Mouse (Mus musculus) liver (tissue): ENCODE results near the gene Stk40.
"Not testable (repeated sequence)": the region's sequence is repeated elsewhere in the genome, so short reads cannot be mapped to it uniquely, and the experiment has no call there.

Experiments
- DNase-seq: peaks from one replicate; pipeline ENCODE4 v3.0.0-alpha.2; 2020; ENCODE audit warnings: mixed read lengths

Gene Stk40

DNA sequence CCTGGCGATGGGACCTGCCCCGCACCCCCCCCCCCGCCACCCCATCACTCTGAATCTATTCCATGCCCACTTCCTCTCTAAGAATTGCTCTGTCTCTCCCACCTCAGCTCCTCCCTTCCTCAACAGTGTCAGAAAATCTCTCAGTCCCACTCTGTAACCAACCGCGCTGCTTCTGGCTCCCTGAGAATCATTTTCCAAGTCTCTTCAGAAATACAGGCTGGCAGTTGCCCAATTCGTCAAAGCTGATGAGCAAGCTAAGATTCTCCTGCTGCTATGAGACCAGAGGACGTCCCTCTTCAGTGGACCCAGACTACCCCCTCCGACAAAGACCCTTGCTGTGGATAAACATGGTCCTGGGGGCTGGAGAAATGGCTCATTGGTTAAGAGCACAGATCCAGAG, 55.7 kb downstream of the Stk40 start:
- DNase-seq, result no peak

- no peak for DNase-seq
These were observed 57.2 kb downstream of the Stk40 start for GRCm38 (mm10) chr4:126160981-126161380.

GRCm38 (mm10) chr4:126161456-126161855, 57.7 kb downstream of the Stk40 start:
- DNase-seq, result no peak

DNA sequence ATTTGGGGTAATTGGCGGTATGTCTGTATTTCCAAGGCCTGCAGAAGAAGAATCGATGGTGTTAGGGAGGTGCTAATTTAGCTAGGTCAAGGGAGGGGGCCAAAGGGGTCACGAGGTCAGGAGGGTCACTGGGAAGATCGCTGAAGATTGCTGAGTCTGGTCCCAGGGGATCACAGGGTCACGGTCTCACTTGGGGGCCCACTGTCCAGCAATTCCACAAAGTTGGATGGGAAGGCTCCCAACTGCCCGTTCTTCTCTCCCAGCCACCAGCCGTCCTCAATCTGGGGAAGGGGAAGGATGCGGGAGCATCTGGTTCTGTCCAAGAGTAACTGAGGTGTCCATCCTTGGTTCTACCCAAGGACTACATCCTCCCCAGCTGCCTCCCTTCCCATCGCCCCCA, 58.2 kb downstream of the Stk40 start:
- DNase-seq, result no peak

DNA sequence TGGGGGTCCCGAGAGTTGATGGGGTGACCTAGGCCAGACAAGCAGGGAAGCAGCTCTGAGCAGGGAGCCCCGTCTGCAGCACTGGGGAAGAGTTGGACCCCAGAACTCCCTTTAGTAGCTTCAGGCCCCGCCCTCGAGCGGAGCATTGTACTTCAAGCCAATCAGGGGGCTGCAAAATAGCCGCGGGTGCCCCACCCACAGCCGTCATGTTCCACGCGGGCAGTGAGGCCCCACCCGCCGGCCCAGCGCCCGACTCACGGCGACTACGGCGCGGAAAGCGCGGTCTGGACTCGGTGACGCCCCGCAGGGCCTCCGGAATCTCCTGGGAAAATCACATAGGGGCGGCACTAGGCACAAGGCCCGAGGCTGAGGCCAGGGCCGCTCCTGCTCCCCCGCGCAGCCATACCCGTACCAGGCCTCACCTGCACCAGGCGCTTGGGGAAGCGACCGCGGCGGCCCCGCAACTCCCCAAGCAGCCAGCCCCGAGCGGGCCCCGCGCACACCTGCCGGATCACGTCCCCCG, 58.8 kb downstream of the Stk40 start:
- peak; percentile 85 for DNase-seq

GRCm38 (mm10) chr4:126163067-126163659, 59.4 kb downstream of the Stk40 start, which contains the start of gene Sh3d21:
Gene Sh3d21, minus strand, starts transcription at chr4:126163491.
- DNase-seq, result peak; percentile 32

- DNase-seq, result no peak
These were observed 59.9 kb downstream of the Stk40 start for GRCm38 (mm10) chr4:126163685-126164084.

DNA sequence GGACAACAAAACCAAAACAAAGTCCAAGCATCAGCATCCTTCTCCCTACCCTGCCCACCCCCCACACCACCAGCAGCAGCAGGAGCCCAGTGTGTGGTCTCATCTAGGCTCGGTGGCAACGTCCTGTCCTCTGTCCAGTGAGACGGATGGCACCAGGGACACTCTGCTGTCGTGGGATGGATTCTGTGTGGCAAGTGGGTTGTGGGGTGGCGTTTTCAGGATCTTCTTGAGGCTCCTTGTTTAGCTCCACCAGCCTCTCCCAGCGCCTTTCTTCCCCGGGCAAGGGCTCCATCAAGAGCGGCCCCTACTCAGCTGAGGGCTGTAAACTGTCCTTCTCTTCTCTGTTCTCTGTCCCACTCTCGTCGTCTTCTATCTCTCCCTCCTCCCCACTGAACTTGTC, 61.3 kb downstream of the Stk40 start:
- not testable (repeated sequence) for DNase-seq

DNA sequence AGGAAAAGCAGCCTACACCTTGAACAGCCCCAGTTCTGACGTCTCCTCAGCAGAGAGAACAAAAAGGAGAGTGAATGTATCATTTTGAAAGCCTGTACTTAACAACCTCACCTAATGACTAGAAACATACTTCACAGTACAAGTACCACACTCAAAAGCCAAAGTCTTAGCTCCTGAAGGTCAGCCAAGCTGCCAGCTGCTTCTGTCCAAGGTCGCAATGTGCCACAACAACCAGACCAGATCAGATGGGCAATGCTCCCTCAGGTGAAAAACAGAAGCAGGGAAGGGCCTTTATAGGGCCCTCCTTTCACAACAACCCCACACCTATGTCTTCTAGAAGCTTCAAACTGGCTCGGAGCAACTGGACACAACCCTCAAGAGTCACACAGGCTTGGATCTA, 62.3 kb downstream of the Stk40 start:
- DNase-seq, result no peak

DNA sequence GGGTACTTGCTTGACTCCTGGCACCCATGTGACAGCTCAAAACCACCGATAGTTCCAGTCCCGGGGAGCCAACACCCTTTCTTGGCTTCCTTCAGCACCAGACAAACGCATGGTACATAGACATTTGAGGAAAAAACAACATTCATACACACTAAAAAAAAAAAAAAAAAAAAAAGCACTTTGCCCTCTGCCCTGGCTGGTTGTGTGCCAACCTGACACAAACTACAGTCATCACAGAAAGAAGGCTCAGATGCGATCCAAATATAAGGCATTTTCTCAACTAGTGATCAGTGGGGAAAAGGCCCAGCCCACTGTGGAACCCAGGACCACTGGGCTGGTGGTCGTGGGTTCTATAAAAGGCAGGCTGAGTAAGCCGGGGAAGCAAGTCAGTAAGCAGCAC, 65.1 kb downstream of the Stk40 start:
- DNase-seq, result no peak

- not testable (repeated sequence) for DNase-seq
These were observed 67.0 kb downstream of the Stk40 start for GRCm38 (mm10) chr4:126170737-126171136.

- DNase-seq, result no peak
These were observed 70.0 kb downstream of the Stk40 start for GRCm38 (mm10) chr4:126173800-126174199.

DNA sequence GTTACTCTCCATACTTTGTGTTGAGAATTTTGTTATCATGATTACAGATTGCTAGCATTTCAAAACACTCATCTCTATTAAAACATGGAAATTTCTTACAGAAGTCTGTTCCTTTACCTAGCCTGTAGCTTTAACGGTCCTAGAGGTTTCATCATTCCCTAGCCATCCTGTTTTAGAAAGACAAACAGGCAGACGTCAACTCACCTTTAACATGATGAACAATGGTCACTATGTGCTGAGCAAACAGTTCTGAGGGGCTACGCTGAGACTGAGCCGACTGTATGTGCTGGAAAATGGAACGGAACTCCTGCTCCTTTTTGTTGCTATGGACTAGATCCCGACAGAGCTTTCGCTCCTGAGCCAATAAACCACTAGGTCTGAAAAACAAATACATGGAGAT, 72.2 kb downstream of the Stk40 start:
- DNase-seq, result not testable (repeated sequence)

- DNase-seq, result peak; percentile 31
These were observed 77.6 kb downstream of the Stk40 start for GRCm38 (mm10) chr4:126181170-126181957.

DNA sequence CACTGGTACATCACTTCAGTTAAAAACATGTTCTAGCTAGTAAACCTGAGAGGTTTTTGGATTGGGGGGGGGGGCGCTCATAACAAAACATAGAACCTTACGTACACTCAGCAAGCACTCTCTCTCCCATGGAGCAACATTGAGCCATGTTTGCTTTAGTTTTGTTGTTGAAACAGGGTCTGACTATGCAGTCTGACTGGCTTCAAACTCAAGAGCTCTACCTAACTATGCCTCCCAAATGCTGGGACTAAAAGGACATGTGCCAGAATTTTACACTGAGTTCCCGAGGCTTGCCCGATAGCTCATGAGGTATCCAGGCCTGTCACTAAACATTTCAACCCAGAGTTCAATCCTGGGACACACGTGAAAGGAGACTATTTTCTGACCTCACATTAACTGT, 79.3 kb downstream of the Stk40 start:
- no peak for DNase-seq

DNA sequence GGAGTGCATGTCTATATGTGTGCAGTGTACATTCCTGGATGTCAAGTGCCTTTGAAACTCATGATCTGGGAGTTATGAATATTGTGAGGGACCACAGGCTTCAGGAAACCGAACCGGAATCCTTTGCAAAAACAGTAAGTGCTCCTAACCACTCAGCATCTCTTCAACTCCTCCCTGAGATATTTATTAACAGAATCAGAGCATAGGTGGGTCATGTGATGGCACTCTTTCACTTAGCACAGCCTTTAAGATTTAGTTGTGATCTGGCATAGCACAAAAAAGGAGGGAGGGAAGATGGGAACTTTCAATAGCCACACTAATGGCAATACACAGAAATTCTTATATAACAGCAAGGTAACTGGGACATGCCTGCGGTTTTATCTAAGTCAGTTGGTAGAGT, 83.3 kb downstream of the Stk40 start:
- no peak for DNase-seq
